ENCODE assay signal across 14 mouse cellular contexts in genomic region chr13:60299076-60299475, GRCm38 (mm10).
DNase-seq lines count a peak whose midpoint lies in the region; ATAC-seq and TF ChIP-seq lines count a peak whose summit lies in the region.
"Had no signal": no experiment of that assay in that cellular context is flagged by ENCODE, and none has a peak within 500 bp of the region (broad histone marks: within the 10 kb centered on the region; RNA-seq: fewer than 3 reads in every experiment).

No protein-coding gene starts in this region.

- no peaks in the 10 kb centered on the region for H3K27me3 ChIP-seq in intestine, embryonic 14.5 days (replicated peaks; ENCODE audit: control insufficient read depth, insufficient read depth, low read length)
- no peaks in the 10 kb centered on the region for H3K27me3 ChIP-seq in intestine, postnatal 0 days (replicated peaks; ENCODE audit: control insufficient read depth, insufficient read depth, low read length)
- no peaks in the 10 kb centered on the region for H3K27me3 ChIP-seq in stomach, embryonic 14.5 days (ENCODE audit: control insufficient read depth, insufficient read depth, low read length)
- no peaks in the 10 kb centered on the region for H3K27me3 ChIP-seq in stomach, postnatal 0 days (ENCODE audit: control insufficient read depth, insufficient read depth, low read length)
- H3K27me3 ChIP-seq in embryonic facial prominence, embryonic 11.5 days (ENCODE audit: control insufficient read depth, insufficient read depth, low read length) = no peaks in the 10 kb centered on the region
- H3K27me3 ChIP-seq in hindbrain, embryonic 13.5 days = no peaks in the 10 kb centered on the region
- H3K27me3 ChIP-seq: CH12.LX had no signal

- no peak for DNase-seq in intestine, embryonic 14.5 days (ENCODE audit: low spot score)
- DNase-seq in stomach, postnatal 0 days (ENCODE audit: low spot score) = no peak
- DNase-seq in embryonic facial prominence, embryonic 11.5 days (ENCODE audit: low spot score) = peak; percentile 40
- no peak for DNase-seq in thymus, postnatal 25 days
- DNase-seq in left cerebral cortex, adult 18-20 months (ENCODE audit: low spot score in 2 of 2) = no peak
- DNase-seq: embryo, embryonic 11 days; thymus, postnatal 14 days had no signal

- ATAC-seq in intestine, embryonic 14.5 days (replicated peaks; ENCODE audit: low FRiP score, low TSS enrichment, low read depth) = no peak
- no peak for ATAC-seq in intestine, postnatal 0 days
- ATAC-seq in stomach, embryonic 14.5 days (ENCODE audit: insufficient number of reproducible peaks, insufficient read depth, low FRiP score, low read depth) = no peak
- no peak for ATAC-seq in stomach, postnatal 0 days (ENCODE audit: low FRiP score, low TSS enrichment)
- ATAC-seq in embryonic facial prominence, embryonic 11.5 days (replicated peaks; ENCODE audit: insufficient number of reproducible peaks, low FRiP score, low TSS enrichment, low read depth) = no peak
- ATAC-seq in hindbrain, embryonic 13.5 days (ENCODE audit: low FRiP score) = no peak
- ATAC-seq: forebrain, embryonic 14.5 days; hindbrain, embryonic 16.5 days had no signal

- H3K4me1 ChIP-seq in intestine, embryonic 14.5 days (replicated peaks; ENCODE audit: control insufficient read depth, insufficient read depth, low read length) = peaks cover 22% of the 10 kb centered on the region
- no peaks in the 10 kb centered on the region for H3K4me1 ChIP-seq in intestine, postnatal 0 days (replicated peaks; ENCODE audit: control insufficient read depth, insufficient read depth, low read length)
- peaks cover 3% of the 10 kb centered on the region; the same call in 1 of the 2 replicates for H3K4me1 ChIP-seq in stomach, embryonic 14.5 days (ENCODE audit: control insufficient read depth, insufficient read depth, low read length)
- H3K4me1 ChIP-seq in stomach, postnatal 0 days (replicated peaks; ENCODE audit: control insufficient read depth, insufficient read depth) = no peaks in the 10 kb centered on the region
- no peaks in the 10 kb centered on the region; the same call in 1 of the 2 replicates for H3K4me1 ChIP-seq in embryonic facial prominence, embryonic 11.5 days (ENCODE audit: control insufficient read depth, insufficient read depth, low read length)
- peaks cover 7% of the 10 kb centered on the region; the same call in 1 of the 2 replicates for H3K4me1 ChIP-seq in hindbrain, embryonic 13.5 days (replicated peaks)

- H3K9me3 ChIP-seq in intestine, embryonic 14.5 days (ENCODE audit: control insufficient read depth, low read length) = no peaks in the 10 kb centered on the region
- H3K9me3 ChIP-seq in intestine, postnatal 0 days (ENCODE audit: control insufficient read depth) = no peaks in the 10 kb centered on the region
- no peaks in the 10 kb centered on the region for H3K9me3 ChIP-seq in stomach, embryonic 14.5 days (ENCODE audit: control insufficient read depth, low read depth, low read length)
- no peaks in the 10 kb centered on the region for H3K9me3 ChIP-seq in stomach, postnatal 0 days (ENCODE audit: control insufficient read depth, low read length)
- H3K9me3 ChIP-seq in embryonic facial prominence, embryonic 11.5 days (replicated peaks; ENCODE audit: control insufficient read depth, low read length) = no peaks in the 10 kb centered on the region
- no peaks in the 10 kb centered on the region for H3K9me3 ChIP-seq in hindbrain, embryonic 13.5 days

- TF ChIP-seq EP300 in stomach, postnatal 0 days (optimal IDR thresholded peaks at IDR 0.05) = no peak

- 39% methylated on average over 5 of the region's 5 CpGs for WGBS in intestine, embryonic 14.5 days
- WGBS in intestine, postnatal 0 days = 57% methylated on average over 5 of the region's 5 CpGs
- WGBS in stomach, embryonic 14.5 days = 44% methylated on average over 5 of the region's 5 CpGs
- WGBS in stomach, postnatal 0 days = 59% methylated on average over 5 of the region's 5 CpGs
- 40% methylated on average over 5 of the region's 5 CpGs for WGBS in embryonic facial prominence, embryonic 11.5 days
- WGBS in hindbrain, embryonic 13.5 days = 54% methylated on average over 5 of the region's 5 CpGs

- no peak overlapping the region for H3K4me2 ChIP-seq in intestine, embryonic 14.5 days (ENCODE audit: low read length)
- H3K4me2 ChIP-seq in intestine, postnatal 0 days (replicated peaks; ENCODE audit: low read depth) = no peak overlapping the region
- H3K4me2 ChIP-seq in stomach, embryonic 14.5 days (replicated peaks; ENCODE audit: low read depth, low read length) = no peak overlapping the region
- no peak overlapping the region for H3K4me2 ChIP-seq in stomach, postnatal 0 days (replicated peaks; ENCODE audit: low read depth)
- H3K4me2 ChIP-seq in embryonic facial prominence, embryonic 11.5 days (ENCODE audit: low read depth, low read length) = no peak overlapping the region
- no peak overlapping the region for H3K4me2 ChIP-seq in hindbrain, embryonic 13.5 days
- H3K4me2 ChIP-seq: liver, embryonic 11.5 days had no signal

- H3K36me3 ChIP-seq in intestine, embryonic 14.5 days (ENCODE audit: control insufficient read depth, insufficient read depth, low read length) = no peaks in the 10 kb centered on the region
- H3K36me3 ChIP-seq in intestine, postnatal 0 days (ENCODE audit: control insufficient read depth, insufficient read depth) = no peaks in the 10 kb centered on the region
- no peaks in the 10 kb centered on the region for H3K36me3 ChIP-seq in stomach, embryonic 14.5 days (ENCODE audit: control insufficient read depth, insufficient read depth, low read length)
- no peaks in the 10 kb centered on the region for H3K36me3 ChIP-seq in stomach, postnatal 0 days (ENCODE audit: control insufficient read depth, insufficient read depth, low read length)
- H3K36me3 ChIP-seq in embryonic facial prominence, embryonic 11.5 days (replicated peaks; ENCODE audit: control insufficient read depth, insufficient read depth, low read depth, low read length) = no peaks in the 10 kb centered on the region
- no peaks in the 10 kb centered on the region for H3K36me3 ChIP-seq in hindbrain, embryonic 13.5 days

- no peak for TF ChIP-seq CTCF in intestine, postnatal 0 days (IDR thresholded peaks at IDR 0.05; ENCODE audit: low read depth)
- TF ChIP-seq CTCF in stomach, postnatal 0 days (IDR thresholded peaks at IDR 0.05; ENCODE audit: low read depth) = no peak

- H3K27ac ChIP-seq in intestine, embryonic 14.5 days (ENCODE audit: low read depth) = peak overlapping the region; percentile 29
- no peak overlapping the region for H3K27ac ChIP-seq in intestine, postnatal 0 days (ENCODE audit: low read depth, low read length)
- H3K27ac ChIP-seq in stomach, embryonic 14.5 days (ENCODE audit: low read length) = peak overlapping the region; percentile 53; the same call in 1 of the 2 replicates
- no peak overlapping the region for H3K27ac ChIP-seq in stomach, postnatal 0 days (replicated peaks)
- no peak overlapping the region for H3K27ac ChIP-seq in embryonic facial prominence, embryonic 11.5 days (replicated peaks; ENCODE audit: low read depth, low read length)
- H3K27ac ChIP-seq in hindbrain, embryonic 13.5 days = no peak overlapping the region

- H3K9ac ChIP-seq in intestine, embryonic 14.5 days (ENCODE audit: low read length) = no peak overlapping the region
- H3K9ac ChIP-seq in intestine, postnatal 0 days (ENCODE audit: low read depth, low read length) = no peak overlapping the region
- no peak overlapping the region for H3K9ac ChIP-seq in stomach, embryonic 14.5 days (replicated peaks; ENCODE audit: low read depth, low read length)
- no peak overlapping the region for H3K9ac ChIP-seq in stomach, postnatal 0 days (ENCODE audit: low read length)
- H3K9ac ChIP-seq in embryonic facial prominence, embryonic 11.5 days (replicated peaks; ENCODE audit: low read length) = no peak overlapping the region
- H3K9ac ChIP-seq in hindbrain, embryonic 13.5 days = no peak overlapping the region

- H3K4me3 ChIP-seq in intestine, embryonic 14.5 days (ENCODE audit: low read depth, low read length) = no peak overlapping the region
- no peak overlapping the region for H3K4me3 ChIP-seq in intestine, postnatal 0 days (ENCODE audit: low read depth, low read length)
- H3K4me3 ChIP-seq in stomach, embryonic 14.5 days (ENCODE audit: low read depth, low read length) = no peak overlapping the region
- no peak overlapping the region for H3K4me3 ChIP-seq in stomach, postnatal 0 days (ENCODE audit: low read depth, low read length)
- H3K4me3 ChIP-seq in embryonic facial prominence, embryonic 11.5 days (ENCODE audit: low read depth, low read length) = no peak overlapping the region
- no peak overlapping the region for H3K4me3 ChIP-seq in hindbrain, embryonic 13.5 days

Comparison
In these comparisons a context has a peak if more than half of its experiments do, and no peak if none do; other contexts are left out.
1. H3K27ac ChIP-seq: peak in intestine, embryonic 14.5 days (single experiment) and stomach, embryonic 14.5 days (single experiment); none in intestine, postnatal 0 days (single experiment), stomach, postnatal 0 days (single experiment), embryonic facial prominence, embryonic 11.5 days (single experiment) and hindbrain, embryonic 13.5 days (single experiment).